Mouse (Mus musculus) heart, adult 8-10 months (tissue): Measurements from ENCODE around the gene Ppp1r13l. TPM values are rescaled to one million over a fixed set of nuclear protein-coding genes. Genes with fewer than 3 reads are reported as not detected.

Experiments used
- DNase-seq: peaks from one replicate; pipeline ENCODE4 v3.0.0; 2022; ENCODE audit warnings: low spot score
- total RNA-seq, 4 experiments: library from RNA; stranded (reverse); gene quantifications; 2 replicates each; pipeline ENCODE4 v1.2.4; 2022

Ppp1r13l gene
- total RNA-seq, 4 experiments from 2014 or later, result 31.6 to 66.7 (median 47.6) TPM

- DNase-seq, result no peak
These were observed 22.4 kb upstream of the Ppp1r13l start for GRCm38 (mm10) chr7:19337122-19337521.

DNA sequence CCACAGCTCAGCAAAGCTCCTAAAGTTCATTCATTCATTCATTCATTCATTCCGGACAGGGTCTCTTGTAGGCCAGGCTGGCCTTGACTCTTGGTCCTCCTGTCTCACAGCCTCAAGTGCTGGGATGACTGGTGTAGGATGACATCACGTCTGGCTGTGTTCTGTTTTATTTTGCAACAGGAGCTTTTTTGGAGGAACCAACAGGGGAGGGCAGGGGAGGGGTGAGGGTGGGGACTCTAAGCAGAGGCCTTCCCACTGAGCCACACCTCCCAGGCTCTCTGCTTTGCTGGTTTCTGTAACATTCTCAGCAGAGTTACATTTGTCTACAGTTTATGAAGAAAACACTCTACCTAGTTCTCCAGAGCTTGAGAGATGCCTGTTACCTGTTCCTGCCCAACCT is 21.5 kb upstream of the Ppp1r13l start:
- DNase-seq, result no peak

DNA sequence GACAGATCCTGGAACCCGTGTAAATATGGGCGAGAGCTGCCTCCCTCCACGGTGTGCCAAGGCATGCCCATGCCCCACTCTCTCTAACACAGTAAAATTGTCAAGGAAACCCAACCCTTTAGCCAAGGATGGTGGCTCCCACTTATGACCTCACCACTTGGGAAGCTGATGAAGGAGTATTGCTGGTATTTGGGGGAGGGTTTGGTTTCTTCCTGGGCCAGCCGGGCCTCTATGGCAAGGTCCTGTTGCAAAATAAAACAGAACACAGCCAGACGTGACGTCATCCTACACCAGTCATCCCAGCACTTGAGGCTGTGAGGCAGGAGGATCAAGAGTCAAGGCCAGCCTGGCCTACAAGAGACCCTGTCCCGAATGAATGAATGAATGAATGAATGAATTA is 21.0 kb upstream of the Ppp1r13l start:
- no peak for DNase-seq

GRCm38 (mm10) chr7:19341250-19341649 is 18.3 kb upstream of the Ppp1r13l start:
- no peak for DNase-seq

DNA sequence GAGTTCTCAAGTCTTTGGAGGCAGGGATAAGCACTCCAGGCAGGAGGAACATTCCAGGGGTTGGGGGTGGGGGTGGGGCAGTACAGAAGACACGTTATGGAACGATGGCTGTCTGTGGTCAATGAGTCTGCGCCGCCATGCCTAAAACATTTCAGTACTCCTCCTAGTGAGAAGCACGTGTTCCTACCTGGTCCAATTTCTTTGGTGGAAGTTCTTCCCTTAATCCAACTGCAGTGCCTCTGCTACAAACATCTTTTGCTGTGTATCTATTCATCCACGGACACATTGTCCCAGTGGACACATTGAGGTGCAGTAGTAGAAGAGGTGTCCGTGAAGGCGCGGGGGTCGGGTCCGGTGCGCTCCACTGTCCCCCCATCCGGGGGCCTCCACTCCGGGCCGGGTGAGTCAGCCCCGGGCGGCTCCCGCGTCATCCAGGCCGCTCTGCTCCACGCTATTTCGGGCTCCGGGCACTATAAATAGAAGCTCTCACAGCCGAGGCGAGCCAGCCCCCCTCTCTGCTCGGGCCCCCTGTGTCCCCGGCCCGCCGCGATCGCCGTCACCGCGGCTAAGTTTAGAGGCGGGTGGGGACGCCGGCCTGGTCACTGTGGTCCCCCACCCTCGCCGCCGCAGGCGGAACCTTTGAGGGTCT is 17.7 kb upstream of the Ppp1r13l start:
- DNase-seq, result peak; percentile 60

GRCm38 (mm10) chr7:19342481-19343027 is 17.0 kb upstream of the Ppp1r13l start:
- peak; percentile 90 for DNase-seq

DNA sequence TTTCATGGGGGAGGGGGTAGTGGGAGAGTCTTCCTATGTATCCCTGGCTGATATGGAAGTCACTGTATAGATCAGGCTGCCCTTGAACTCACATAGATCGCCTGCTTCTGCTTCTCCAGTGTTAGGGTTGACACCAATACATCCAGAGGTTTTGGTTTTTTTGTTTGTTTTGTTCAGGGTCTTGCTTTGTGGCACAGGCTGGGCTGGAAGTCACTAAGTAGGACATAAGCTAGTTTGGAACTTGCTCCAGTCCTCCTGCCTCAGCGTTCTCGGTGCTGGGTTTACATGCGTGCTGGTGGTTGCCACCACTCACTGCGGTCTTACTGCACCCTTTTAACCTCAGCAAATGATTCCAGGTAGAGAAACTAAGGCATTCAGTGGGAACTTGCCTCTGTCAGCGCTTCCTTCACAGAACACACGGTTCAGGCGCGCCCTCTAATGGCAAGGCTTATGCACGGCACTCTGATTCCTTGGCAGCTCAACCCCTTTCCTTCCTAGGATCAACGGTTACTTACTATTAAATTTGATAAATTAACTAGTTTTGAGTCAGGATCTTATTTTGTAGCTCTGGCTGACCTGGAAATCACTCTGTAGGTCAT is 16.2 kb upstream of the Ppp1r13l start:
- DNase-seq, result peak; percentile 81

DNA sequence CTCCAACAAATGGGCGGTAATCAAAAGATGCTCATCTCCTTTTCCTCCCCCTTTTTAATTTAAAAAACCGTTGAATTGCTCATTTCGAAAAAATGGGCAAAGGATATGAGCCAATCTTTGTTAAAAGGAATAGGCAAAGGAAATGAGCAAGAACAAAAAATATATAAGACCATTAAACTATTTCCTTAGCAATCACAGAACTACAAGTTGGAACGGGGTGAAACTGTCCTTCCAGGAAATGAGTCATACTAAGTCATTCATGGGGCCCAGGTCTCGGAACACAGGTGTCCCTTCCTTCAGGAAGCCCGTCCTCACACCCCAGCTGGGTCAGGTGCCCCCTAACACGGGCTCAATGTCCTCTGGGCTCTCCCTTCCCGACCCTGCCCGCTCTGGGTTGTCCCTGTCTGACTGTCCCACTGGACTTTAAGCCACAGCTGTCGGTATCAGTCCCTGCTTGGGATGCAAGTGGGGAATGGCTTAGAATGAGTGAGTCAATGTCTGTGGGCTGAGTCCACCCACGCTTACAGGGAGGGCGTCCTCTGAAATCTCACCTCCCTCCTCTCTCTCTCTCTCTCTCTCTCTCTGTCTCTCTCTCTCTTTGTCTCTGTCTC is 15.2 kb upstream of the Ppp1r13l start, which contains the start of gene Ercc1:
TSS of gene Ercc1 (plus strand) at position 542 of the 611 bp plus-strand sequence.
- DNase-seq, result no peak

- peak; percentile 91 for DNase-seq
These were observed 14.5 kb upstream of the Ppp1r13l start for GRCm38 (mm10) chr7:19344938-19345471.

DNA sequence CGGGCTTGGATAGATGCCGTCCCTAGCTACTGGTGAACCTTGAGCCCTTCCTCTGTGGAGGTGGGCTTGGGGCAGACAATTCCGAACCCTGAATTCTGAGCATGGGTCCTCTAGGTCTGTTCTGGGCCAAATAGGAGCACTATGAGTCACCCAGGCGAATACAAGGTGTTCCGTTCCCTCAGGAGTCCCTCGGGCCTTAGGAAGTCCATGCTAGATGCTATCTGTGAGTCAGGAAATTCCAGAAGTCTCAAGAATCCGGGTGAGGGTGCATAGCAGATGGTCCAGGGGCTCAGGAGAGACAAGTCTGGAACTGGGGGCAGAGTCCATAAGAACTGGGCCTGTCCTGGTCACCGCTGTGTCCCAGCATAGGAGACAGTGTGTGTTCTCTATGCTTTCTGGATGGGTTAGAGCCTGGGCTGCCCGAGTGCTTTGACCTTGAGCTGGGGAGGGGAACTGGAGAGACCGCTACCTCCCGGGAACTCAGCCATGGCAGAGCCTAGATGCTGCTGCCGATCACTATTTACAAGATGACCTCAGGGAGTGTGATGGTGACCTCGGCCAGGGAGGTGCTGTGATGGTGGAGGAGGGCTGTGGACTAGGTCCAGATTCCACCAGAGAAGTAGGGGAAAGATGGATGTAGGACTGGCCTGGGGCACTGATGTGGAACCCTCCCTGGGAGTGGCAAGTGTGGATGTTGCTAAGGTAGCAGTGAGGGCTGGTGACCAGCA is 10.2 kb upstream of the Ppp1r13l start:
- peak; percentile 67 for DNase-seq

GRCm38 (mm10) chr7:19350221-19350620 is 9.3 kb upstream of the Ppp1r13l start:
- no peak for DNase-seq

- no peak for DNase-seq
These were observed 4.6 kb upstream of the Ppp1r13l start for GRCm38 (mm10) chr7:19354991-19355390.

DNA sequence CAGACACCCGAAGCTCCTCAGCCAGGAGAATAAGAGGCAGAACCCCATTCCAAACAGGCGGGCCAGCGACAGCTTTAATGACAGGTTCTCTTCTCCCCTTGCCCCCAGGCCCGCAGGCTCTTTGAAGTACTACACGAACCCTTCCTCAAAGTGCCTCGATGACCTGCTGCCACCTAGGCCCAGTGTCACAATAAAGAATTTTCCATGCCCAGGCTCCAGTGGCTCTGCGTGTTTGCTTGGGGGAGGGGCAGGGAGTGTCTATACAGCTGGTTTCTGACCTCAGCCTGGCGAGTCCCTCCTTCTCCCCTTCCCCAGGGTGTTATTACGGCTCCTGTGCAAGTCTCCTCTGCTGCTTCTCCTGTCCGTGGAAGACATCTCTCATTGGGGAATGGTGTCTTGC is 3.2 kb upstream of the Ppp1r13l start:
- no peak for DNase-seq

DNA sequence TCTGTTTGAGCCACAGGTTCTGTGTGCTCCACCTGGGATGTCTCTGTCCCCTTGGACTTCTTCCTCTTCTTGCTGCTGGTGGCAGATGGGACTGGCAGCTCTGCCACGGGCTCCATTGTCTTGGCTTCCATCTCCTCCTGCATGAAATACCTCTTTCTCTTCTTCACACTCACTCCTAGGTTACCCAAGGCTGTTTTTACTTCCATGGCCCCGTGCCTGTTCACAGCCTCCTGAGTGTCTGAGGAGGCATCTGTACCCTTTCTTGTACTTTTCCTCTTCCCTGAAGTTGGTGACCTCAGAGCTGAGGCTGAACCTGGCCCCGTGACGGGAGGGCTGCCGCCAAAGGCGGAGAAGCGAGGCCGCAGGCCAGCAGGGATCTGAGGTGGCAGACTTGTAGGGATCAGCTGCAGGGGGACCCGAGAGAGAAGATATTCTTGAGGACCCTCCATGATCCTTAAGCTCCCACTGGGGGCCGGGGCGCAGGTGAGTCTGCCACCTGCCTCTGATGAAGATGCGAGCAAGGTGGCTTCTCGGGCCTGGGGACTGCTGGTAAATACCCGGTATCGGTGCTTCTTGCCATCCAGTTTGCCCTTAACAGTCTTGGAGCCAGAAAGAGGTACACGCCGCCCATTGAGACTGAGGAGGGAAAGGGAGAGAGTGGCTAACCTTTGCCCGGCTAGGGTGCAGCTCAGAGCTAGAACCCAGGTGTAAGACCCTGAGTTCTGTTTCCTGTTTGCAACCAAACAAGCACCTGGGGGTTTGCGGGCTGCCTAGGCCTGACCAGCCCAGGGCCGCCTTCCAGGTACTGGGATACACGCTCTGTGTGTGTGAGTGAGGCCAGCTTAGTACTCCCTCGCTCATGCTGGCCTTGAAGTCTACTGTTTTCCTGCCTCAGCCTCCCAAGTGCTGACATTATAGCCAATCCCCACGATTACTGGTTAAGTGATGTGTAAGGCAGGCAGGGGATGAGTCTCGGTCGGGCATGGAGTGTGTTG is 1.9 kb upstream of the Ppp1r13l start:
- no peak for DNase-seq

DNA sequence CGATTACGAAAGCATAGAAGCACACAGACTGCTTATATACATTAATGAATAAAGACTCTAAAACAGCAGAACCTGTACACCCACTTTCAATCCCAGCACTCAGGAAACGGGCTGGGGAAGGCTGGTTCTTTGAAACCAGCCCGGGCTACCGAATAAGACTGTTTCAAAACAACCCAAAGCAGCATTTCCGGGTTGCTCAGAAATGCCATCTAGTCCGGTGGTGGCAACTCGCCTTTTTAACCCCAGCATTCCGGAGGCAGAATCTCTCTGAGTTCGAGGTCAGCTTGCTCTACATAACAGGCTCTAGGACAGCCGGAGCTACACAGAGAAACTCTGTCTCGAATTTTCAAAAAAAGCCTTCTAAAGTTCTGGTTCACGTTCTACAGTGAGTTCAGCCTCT is 915 bp upstream of the Ppp1r13l start:
- no peak for DNase-seq

- peak; percentile 79 for DNase-seq
These were observed 518 bp downstream of the Ppp1r13l start for GRCm38 (mm10) chr7:19359892-19360641.

GRCm38 (mm10) chr7:19360944-19361343 is 1.4 kb downstream of the Ppp1r13l start:
- peak; percentile 94 for DNase-seq

DNA sequence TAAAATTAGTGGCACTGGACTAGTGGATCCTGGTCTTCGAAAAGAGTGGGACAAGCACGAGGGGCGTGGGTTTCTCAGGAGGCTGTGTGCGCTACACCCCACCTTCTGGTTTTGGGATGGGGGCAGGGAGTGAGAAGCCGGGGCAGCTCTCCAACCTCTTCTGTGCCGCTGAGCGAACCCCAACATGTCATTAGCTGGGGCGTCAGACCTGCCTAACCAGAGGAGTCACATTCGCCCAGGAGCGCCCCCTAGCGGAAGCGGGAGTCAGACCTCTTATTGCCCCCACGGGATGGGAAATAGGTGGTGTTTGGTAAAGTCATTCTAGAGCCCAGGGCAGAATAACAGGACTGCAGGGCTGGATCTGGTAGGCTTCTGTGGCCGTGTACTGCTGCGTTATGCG is 2.2 kb downstream of the Ppp1r13l start:
- peak; percentile 87 for DNase-seq

GRCm38 (mm10) chr7:19362276-19362675 is 2.7 kb downstream of the Ppp1r13l start:
- DNase-seq, result no peak

DNA sequence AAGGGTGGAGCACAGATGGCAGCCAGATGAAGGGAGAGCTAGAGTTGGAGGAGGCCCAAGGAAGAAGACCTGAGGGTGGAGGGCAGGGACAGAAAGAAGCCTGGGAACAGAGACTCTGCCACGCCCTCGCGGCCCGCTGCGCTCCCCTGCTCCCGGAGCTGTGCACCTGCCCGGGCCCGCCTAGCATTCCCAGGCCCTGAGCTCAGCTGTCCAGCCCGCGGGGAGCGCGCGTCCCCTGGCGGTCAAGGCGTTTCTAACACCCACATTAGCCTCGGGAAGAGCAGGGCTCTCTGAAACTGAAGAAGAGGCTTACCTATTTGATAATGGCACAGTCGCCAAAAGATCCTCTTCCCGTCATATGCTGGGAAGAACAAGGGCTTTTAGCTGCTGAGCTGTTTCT is 4.3 kb downstream of the Ppp1r13l start:
- DNase-seq, result peak; percentile 73
